Mouse (Mus musculus) hindbrain, embryonic 16.5 days (tissue): ENCODE measurements around the gene Serinc1. TPM values are rescaled to one million over a fixed set of nuclear protein-coding genes. Genes with fewer than 3 reads are reported as not detected.
A peak's percentile ranks its signal among the peaks of the same experiment; 100 is the strongest.

Experiments used
- ATAC-seq: fragments of 200-750 bp; cut with Nextera tagmentation; 2 replicates; pipeline ENCODE4 v1.8.0; 2017; ENCODE audit warnings: moderate TSS enrichment, moderate library complexity
- H3K27ac ChIP-seq: fragments of 300-500 bp; sonication (generic); 2 replicates; pipeline ENCODE4 v1.5.1; 2014; ENCODE audit warnings: low read depth, mild to moderate bottlenecking, control low read depth, low read length, moderate library complexity
- H3K27me3 ChIP-seq: fragments of 300-500 bp; sonication (generic); replicated peaks from 2 replicates; pipeline ENCODE4 v1.6.1; 2014; ENCODE audit warnings: low read length; ENCODE audit not compliant: control insufficient read depth, insufficient read depth
- H3K36me3 ChIP-seq: fragments of 300-500 bp; sonication (generic); 2 replicates; pipeline ENCODE4 v1.6.1; 2014; ENCODE audit warnings: mild to moderate bottlenecking, low read length, moderate library complexity, mixed read lengths; ENCODE audit not compliant: control insufficient read depth, insufficient read depth
- H3K4me1 ChIP-seq: fragments of 300-500 bp; sonication (generic); 2 replicates; pipeline ENCODE4 v1.6.1; 2014; ENCODE audit warnings: low read depth, low read length; ENCODE audit not compliant: control insufficient read depth, insufficient read depth
- H3K4me2 ChIP-seq: fragments of 300-500 bp; sonication (generic); 2 replicates; pipeline ENCODE4 v1.6.1; 2014; ENCODE audit warnings: mild to moderate bottlenecking, low read length, control low read depth, moderate library complexity
- H3K4me3 ChIP-seq: fragments of 300-500 bp; sonication (generic); 2 replicates; pipeline ENCODE4 v1.5.1; 2014; ENCODE audit warnings: mild to moderate bottlenecking, low read length, control low read depth, moderate library complexity
- H3K9ac ChIP-seq: fragments of 300-500 bp; sonication (generic); 2 replicates; pipeline ENCODE4 v1.6.1; 2014; ENCODE audit warnings: low read depth, mild to moderate bottlenecking, control low read depth, low read length, moderate library complexity
- H3K9me3 ChIP-seq: fragments of 300-500 bp; sonication (generic); 2 replicates; pipeline ENCODE4 v1.6.1; 2014; ENCODE audit warnings: mild to moderate bottlenecking, low read length, moderate library complexity; ENCODE audit not compliant: control insufficient read depth
- WGBS: fragments of 180-500 bp; shearing (Covaris S2); extraction: QIAGEN DNeasy Blood & Tissue Kit; methylation state at CpG from one replicate; pipeline ENCODE4 v1.1.7; 2014; 5-methylcytosine and 5-hydroxymethylcytosine counted together
- polyA plus RNA-seq: library from polyadenylated mRNA; unstranded; fragments of >200 nt; fragmentation: Nextera tagmentation; extraction: Ambion mirVana; gene quantifications from 2 replicates; pipeline ENCODE4 v1.2.1, GENCODE M21; 2015

The Serinc1 gene
- polyA plus RNA-seq = 436 and 461 TPM in 2 replicates

DNA sequence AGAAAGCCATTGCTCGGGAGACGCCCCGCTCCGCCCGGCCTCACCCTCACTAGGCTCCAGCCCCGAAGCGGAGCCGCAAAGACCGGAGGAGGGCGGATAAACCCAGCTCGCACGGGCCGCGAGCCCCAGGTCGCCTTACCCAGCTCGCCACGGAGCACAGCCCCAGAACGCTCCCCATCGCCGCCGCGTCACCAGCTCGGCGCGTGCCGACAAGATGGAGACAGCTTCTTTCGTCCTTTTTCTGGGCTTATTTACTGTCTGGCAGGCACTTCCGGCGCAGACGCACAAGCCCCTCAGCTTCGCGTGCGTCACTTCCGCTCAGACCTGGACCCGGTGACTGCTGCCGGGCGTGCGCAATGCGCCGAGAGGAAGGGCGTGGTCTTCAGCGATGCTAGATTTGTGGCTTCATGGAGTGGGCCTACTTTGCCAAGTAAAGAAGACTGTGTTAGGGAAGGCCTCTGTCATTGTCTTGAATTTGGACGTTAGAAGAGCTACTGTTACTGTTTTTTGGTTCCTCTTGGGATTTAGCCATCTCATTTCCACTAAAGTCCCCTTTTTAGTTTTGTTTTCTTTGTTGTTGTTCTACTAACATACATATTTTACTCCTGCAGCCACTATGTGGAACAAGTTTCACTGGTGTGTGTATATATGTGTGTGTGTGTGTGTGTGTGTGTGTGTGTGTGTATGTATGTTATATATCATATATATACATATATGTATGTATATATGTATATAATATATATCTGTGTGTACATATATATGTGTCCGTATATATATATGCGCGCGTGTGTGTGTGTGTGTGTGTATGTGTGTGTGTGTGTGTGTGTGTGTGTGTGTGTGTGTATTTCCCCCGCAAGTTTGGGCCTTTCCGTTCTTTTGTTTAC is at the start of gene Serinc1:
Gene Serinc1, minus strand, starts transcription at position 313 of the 884 bp plus-strand sequence.
- Histone ChIP-seq H3K9ac (peak within 1 kb of the TSS; percentile 97), H3K9me3 (no peaks in the 10 kb centered on the region), H3K4me1 (peaks cover 27% of the 10 kb centered on the region), H3K36me3 (no peaks in the 10 kb centered on the region), H3K27ac (peak within 1 kb of the TSS; percentile 97), H3K4me2 (peak within 1 kb of the TSS; percentile 63), H3K27me3 (no peaks in the 10 kb centered on the region), H3K4me3 (peak within 1 kb of the TSS; percentile 95)
- WGBS = 14% methylated on average over 44 of the region's 49 CpGs
- peak; percentile 100 for ATAC-seq

DNA sequence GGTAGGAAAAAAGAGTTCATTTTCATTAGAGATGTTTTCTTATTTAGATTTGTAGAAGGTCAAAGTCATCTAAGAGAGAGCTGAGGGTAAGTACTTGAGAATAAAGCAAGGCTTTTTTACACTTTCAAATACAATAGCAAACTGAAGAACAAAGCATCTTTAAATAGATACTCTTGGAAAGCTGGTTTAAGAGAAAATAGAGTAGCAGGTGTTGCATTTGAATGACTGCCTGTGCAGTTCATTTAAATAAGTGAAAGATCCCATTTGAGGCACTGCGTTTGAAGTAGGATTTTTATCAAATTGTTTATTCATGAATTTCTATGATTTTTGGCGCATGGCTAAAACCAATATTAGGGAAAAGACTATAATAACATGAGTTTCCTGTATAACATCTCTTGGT is 44.4 kb upstream of the Serinc1 start:
- Histone ChIP-seq H3K27ac (no peak overlapping the region), H3K4me3 (no peak overlapping the region), H3K27me3 (no peaks in the 10 kb centered on the region), H3K4me2 (no peak overlapping the region), H3K4me1 (no peaks in the 10 kb centered on the region), H3K9me3 (no peaks in the 10 kb centered on the region), H3K9ac (no peak overlapping the region), H3K36me3 (no peaks in the 10 kb centered on the region)
- no peak for ATAC-seq
- WGBS = 59% methylated on average over 2 of the region's 2 CpGs

DNA sequence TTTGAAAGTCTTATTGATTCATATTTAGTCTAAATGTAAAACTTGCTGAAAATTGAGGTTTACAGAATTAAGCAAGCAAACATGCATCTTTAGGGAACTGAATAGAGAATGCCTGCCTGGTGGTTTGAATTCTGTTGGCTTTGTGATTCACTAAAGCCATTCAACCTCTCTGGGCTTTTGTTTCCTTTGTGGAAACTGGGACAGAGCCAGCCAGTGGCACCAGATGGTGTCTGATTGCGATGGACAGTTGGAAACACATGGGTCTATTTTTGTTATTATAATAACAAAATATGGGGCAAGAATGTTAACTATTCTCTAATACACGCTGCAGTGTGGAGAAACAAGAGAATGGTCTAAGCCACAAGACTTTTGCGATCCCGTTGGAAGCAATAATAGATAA is 39.8 kb upstream of the Serinc1 start:
- no peak overlapping the region for H3K27ac ChIP-seq
- no peaks in the 10 kb centered on the region for H3K4me1 ChIP-seq
- H3K9ac ChIP-seq = no peak overlapping the region
- 15% methylated on average over 4 of the region's 4 CpGs for WGBS
- no peaks in the 10 kb centered on the region for H3K27me3 ChIP-seq
- 0 out of 2 replicates have a peak, but pooled peaks have one; percentile 45 for ATAC-seq
- H3K4me3 ChIP-seq = no peak overlapping the region
- no peaks in the 10 kb centered on the region for H3K36me3 ChIP-seq
- H3K9me3 ChIP-seq = no peaks in the 10 kb centered on the region
- H3K4me2 ChIP-seq = no peak overlapping the region

DNA sequence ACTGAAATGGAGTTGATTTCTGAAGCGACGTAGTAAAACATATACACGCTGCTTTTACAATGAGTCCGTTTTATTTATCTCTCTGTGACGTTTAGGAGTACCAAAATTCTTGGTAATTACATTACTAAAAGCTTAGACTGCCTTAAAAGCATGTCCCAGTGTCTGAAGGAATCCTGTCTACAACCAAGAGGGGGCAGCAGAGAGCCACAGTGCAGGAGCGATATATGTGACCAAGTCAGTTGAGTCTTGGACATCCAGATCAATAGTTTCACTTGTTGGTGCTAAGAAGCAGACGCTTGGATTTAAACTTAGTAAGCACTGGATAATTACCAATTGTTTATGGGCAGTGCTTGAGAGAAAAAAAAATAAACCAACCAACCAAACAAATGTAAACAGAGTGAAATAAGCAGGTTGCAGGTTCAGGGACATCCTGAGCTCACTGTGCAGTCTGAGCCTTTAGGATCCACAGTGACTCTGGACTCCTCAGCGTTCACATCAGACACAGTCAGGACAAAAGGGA is 38.9 kb upstream of the Serinc1 start:
- ATAC-seq = no peak
- Histone ChIP-seq H3K4me1 (no peaks in the 10 kb centered on the region), H3K27me3 (no peaks in the 10 kb centered on the region), H3K9me3 (no peaks in the 10 kb centered on the region), H3K27ac (no peak overlapping the region), H3K9ac (no peak overlapping the region), H3K36me3 (no peaks in the 10 kb centered on the region), H3K4me2 (no peak overlapping the region), H3K4me3 (no peak overlapping the region)
- 39% methylated on average over 8 of the region's 8 CpGs for WGBS

DNA sequence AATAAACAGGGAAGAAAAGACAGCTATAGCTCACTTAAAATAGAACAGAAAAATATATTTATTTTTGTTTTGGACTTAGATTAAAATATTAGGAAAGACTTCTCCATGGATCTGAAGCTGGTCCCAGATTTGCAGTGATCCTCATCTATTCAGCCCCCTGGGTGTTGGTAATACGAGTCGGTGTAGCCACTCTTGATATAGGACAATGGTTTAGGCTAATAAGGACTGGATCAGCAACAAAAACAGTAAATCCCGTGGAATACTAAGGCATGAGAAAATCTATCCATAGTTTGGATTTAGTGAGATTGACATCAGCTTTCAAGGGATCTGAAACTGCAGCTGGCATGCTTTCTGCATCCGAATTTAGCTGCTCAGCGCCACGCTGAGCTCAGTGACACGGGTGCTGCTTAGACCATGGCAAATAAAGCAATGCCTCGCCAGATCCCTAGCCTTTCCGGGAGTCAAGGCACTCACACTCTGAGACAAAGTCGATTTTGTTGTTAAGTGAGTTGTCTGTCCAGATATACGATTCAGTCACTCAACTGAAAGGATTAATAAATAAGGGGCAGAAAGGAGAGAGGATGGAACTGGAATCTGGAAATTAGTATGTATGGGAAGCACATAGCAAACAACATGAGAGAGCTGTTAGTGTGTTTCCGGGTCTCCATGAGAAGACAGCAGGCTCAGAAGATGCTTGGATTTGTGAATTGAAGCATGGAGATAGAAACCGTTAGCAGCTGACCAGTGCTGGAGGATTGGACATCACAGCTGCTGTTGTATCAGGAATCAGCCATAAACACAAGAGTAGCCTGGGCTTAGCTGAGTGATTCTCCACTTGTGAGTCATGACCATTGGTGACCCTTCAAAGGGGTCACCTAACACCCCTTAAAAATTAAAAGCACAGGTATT is 36.9 kb upstream of the Serinc1 start:
- Histone ChIP-seq H3K4me2 (peak overlapping the region; percentile 22), H3K27ac (peak overlapping the region; percentile 9; the same call in 1 of the 2 replicates), H3K9me3 (no peaks in the 10 kb centered on the region), H3K4me3 (no peak overlapping the region), H3K9ac (0 out of 2 replicates have a peak overlapping the region, but pooled peaks have one; percentile 23), H3K4me1 (no peaks in the 10 kb centered on the region), H3K27me3 (no peaks in the 10 kb centered on the region), H3K36me3 (no peaks in the 10 kb centered on the region)
- ATAC-seq = peak; percentile 83
- 43% methylated on average over 13 of the region's 13 CpGs for WGBS

DNA sequence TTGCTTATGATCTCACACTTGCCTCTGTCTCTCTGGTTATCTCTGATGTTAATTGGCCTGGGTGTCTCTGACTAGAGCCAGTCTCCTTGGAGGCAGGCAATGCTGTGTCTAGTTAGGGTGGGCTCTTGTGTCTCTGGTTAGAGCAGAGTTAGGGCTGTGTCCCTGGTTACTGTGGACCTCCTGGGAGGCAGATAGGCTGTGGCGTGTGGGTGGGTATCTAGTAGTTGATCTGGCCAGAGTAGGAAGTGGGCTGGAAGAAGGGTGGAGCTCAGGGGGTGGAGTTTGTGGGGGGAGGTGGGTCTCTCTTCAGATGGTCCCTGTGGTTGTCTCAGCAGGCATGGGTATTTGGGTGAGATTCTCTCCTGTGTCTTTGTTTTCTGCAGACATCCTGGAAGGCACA is 33.9 kb upstream of the Serinc1 start:
- H3K9me3 ChIP-seq = no peaks in the 10 kb centered on the region
- H3K4me3 ChIP-seq = no peak overlapping the region
- no peak for ATAC-seq
- no peaks in the 10 kb centered on the region for H3K36me3 ChIP-seq
- H3K4me2 ChIP-seq = no peak overlapping the region
- H3K27me3 ChIP-seq = no peaks in the 10 kb centered on the region
- H3K4me1 ChIP-seq = no peaks in the 10 kb centered on the region
- WGBS = 43% methylated on average over 1 of the region's 1 CpGs
- no peak overlapping the region for H3K27ac ChIP-seq
- no peak overlapping the region for H3K9ac ChIP-seq

DNA sequence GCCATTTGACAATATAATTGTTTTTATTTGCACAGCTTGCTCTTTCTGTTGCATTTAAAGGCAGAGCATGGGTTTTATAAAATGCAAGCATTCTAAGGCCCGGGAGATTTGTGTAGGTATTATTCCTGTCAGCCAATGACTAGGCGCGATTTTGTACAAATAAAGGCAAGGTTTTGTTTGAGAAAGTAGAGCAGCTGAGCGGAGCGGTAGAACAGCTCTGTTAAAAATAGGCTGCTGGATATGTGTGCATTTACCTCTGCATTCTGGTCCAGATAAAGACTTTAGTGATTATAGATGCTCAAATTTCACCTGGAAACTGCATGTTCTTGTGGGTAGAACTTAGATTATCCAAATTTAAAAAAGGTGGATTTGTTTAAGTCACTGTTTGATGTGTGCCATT is 25.3 kb upstream of the Serinc1 start:
- WGBS = 82% methylated on average over 5 of the region's 5 CpGs

DNA sequence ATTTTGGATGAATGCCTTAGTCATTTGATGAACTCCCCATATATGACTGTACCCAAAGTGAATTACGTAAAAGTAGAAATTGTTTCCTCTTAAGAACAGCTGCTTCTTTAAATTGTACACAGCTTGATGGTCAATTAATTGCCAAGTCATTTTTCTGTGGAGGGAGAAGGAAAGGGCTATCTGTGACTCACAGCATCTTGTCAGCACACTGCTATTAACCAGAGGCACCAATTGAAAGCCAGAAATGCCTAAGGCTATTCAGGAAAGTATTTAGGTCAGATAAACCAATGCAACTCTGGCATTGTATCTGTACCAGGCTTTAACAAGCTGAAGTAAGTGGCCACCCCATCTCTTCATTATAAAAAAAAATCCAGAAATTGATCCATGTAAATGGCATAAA is 21.4 kb upstream of the Serinc1 start:
- H3K9ac ChIP-seq = no peak overlapping the region
- ATAC-seq = no peak
- no peak overlapping the region for H3K4me2 ChIP-seq
- no peak overlapping the region for H3K27ac ChIP-seq
- H3K4me3 ChIP-seq = no peak overlapping the region
- 89% methylated on average over 1 of the region's 1 CpGs for WGBS
- H3K4me1 ChIP-seq = no peaks in the 10 kb centered on the region
- no peaks in the 10 kb centered on the region for H3K9me3 ChIP-seq
- no peaks in the 10 kb centered on the region for H3K36me3 ChIP-seq
- H3K27me3 ChIP-seq = no peaks in the 10 kb centered on the region

More for the DNA sequence above, 25.3 kb upstream of the Serinc1 start:
- no peak overlapping the region for H3K9ac ChIP-seq
- no peak overlapping the region for H3K4me3 ChIP-seq
- no peaks in the 10 kb centered on the region for H3K4me1 ChIP-seq
- no peaks in the 10 kb centered on the region for H3K36me3 ChIP-seq
- no peak overlapping the region for H3K4me2 ChIP-seq
- no peaks in the 10 kb centered on the region for H3K27me3 ChIP-seq
- no peaks in the 10 kb centered on the region for H3K9me3 ChIP-seq
- no peak overlapping the region for H3K27ac ChIP-seq
- no peak for ATAC-seq

DNA sequence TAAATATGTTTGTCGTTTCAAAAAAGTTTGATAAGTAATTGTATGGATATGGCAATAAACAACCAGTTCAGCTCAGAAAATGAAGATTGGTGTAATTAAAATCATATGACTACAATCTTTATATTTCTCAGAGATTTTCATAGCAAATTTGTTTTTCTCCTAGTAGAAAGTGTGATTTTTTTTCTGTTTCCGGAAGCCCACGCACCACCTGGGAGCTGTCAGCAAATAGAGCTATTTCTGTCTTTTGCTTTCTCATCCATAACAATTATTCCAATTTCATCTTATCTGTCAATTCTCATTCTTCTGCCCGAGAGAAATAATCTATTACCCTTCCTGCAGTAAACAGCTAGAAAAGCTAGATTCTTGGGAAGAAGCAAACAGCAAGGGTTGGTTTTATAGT is 17.3 kb upstream of the Serinc1 start:
- Histone ChIP-seq H3K4me2 (no peak overlapping the region), H3K9ac (no peak overlapping the region), H3K4me1 (no peaks in the 10 kb centered on the region), H3K27ac (no peak overlapping the region), H3K27me3 (no peaks in the 10 kb centered on the region), H3K4me3 (no peak overlapping the region), H3K36me3 (no peaks in the 10 kb centered on the region), H3K9me3 (no peaks in the 10 kb centered on the region)
- no peak for ATAC-seq
- 79% methylated on average over 4 of the region's 4 CpGs for WGBS
